Mouse (Mus musculus) embryonic fibroblast, embryonic 13.5 days (primary cell): Measurements from ENCODE around the gene Arpc2.

ENCODE experiments used
- CTCF ChIP-seq: IDR thresholded peaks from 2 replicates; pipeline ENCODE4 v1.5.1; 2011; ENCODE audit warnings: mild to moderate bottlenecking, control low read depth, low read length, moderate library complexity, borderline replicate concordance; ENCODE audit not compliant: insufficient read depth
- POLR2A ChIP-seq: IDR thresholded peaks from 2 replicates; pipeline ENCODE4 v1.6.1; 2011; ENCODE audit warnings: low read depth, mild to moderate bottlenecking, control low read depth, low read length, moderate library complexity

- no peak for TF ChIP-seq CTCF
- no peak for TF ChIP-seq POLR2A
Observed at GRCm38 (mm10) chr1:74288327-74288726, 52.4 kb downstream of the Arpc2 start.
